Mouse (Mus musculus): ENCODE data around the gene Add2.

The Add2 gene

DNA sequence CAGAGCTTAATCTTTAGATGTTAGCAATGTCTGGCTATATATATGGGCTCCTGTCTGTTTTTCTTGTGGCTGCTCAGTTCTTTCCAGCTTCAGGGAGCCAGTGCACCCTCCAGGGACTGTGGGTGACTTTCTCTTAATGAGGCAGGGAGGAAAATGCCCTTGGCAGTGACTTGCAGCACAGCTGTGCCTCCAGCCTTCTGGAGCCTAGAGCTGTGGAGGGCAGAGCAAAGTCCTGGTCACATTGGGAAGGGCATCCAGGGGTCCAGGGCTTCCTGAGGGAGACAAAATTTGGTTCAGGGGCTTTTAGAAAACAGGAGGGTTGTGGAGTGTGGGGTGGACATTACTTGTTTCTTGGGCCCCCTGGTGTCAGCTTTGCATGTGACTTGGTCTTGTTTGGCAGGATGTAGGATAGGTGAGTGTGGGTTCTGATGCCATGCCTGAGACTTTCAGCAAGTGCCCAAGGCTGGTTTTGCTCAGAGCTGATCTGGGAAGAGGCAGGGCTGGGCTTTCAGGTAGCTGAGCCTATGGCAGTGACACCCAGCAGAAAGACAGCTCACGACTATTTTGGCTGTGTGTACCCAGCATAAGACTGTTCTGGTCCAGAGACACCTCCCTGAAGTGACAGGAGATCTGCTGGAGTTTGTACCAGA, 50.0 kb downstream of the Add2 start:
- no peak for DNase-seq (ENCODE audit: low read depth, low spot score)

DNA sequence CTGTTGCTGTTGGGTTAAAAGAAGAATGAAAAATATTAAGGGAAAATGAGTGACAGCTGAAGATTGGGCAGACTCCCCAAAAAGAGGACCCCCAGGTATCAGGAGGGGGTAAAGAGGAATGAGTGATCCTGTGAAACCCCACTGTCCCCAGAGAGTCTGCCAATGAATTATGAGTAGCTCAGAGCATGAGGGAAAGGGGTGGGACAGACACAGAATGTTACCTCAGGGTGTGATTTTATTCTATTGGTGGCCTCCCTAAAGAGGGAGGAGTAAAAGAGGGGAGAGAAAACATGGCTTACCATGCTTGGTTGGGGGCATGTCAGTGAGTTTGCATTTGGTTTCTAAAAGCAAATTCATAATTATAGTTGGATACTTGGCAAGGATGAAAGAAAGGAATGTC, 50.8 kb downstream of the Add2 start:
- DNase-seq (ENCODE audit: low read depth, low spot score): no peak

DNA sequence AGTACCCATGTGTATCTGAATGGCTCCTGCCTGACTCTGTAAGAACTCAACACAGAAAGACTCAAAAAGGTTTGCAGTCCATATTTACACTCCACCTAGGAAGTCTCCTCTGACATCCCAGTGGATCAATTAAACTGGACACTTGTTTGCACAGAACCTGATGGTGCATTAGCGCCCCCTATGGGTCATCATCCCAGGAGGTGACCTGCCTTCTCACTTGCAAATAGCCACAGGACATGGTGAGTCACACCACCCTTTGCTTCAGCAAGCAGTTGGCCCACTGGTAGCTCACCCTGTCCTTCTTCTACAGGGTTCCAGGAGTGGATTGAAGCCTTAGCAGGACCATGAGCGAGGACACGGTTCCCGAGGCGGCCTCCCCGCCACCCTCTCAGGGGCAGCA, 57.0 kb downstream of the Add2 start:
- DNase-seq (ENCODE audit: low read depth, low spot score): peak; percentile 13

DNA sequence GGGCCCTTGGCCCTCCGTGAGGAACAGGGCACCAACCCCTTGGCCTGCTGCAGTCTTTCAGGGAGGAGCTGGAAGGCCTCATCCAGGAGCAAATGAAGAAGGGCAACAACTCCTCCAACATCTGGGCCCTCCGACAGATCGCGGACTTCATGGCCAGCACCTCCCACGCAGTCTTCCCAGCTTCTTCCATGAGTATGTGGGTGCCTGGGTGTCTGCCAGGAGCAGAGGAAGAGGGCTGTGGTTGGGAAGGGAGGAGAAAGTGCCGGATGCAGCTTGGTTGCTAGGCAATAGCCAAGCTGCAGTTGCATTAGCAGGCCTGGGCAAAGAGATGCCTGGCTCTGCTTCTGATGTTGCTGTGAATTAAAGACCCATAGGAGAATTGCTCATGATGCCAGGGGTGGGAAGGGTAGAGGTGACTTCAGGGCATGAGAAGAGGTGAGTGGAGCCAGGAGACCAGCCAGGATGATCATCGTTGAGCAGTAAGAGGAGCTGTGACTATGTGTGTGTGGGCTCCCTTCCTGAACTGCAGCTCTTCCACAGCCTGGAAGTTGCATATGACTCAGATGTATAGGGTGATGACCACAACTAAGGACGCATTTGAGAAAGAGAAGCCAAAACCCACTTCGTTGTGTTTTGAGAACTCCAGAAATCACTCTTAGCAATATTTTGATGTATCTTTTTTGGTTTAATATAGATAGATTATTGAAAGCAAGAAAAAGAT, 58.5 kb downstream of the Add2 start:
- DNase-seq (ENCODE audit: low read depth, low spot score): no peak

DNA sequence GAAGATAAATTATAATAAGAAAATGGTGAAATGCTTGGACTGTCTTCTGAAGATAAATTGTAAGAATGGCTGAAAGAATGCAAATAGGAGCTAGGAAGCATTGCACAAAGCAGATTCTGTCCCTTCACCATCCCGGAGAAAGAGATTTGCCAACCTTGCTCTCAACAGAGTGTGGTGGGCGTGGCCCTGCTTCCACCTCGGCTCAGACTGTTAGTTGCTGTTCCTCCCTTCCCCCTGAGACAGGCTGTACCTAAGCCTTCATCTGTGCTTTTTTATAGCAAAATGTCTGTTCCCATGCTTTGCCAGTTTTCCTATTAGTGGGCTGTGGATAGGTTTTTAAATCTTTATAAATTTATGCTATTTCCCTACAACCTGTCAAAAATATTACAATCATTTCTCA, 59.3 kb downstream of the Add2 start:
- no peak for DNase-seq (ENCODE audit: low read depth, low spot score)

DNA sequence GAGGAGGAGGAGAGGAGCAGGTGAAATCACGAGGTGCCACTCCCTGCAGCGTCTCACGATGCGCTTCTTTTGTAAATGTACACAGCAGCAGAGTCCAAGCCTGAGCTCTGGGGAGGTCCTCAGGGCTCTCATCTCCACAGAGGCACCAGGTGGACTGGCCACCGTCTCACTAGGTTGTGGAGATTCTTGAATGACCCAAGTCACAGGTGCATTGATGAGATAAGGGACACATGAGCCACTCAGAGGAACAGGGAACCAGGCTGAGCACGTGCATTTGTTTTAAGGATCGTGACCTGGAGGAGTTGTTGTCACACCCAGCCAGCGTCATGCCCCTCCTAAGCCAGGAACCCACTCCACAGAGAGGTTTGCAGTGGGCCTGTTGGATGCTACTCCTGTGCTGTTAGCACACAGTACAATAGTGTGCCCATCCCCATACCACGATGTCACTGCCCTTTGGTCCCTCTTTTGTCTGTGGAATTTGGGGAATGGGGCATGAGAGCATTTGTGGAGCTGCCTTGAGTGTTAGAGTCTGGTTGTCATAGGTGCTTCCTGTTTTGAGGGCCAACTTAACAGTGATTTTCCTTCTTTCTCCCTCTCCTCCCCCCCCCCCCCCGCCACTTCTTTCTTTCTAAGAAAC, 65.8 kb downstream of the Add2 start:
- no peak for DNase-seq (ENCODE audit: low read depth, low spot score)

DNA sequence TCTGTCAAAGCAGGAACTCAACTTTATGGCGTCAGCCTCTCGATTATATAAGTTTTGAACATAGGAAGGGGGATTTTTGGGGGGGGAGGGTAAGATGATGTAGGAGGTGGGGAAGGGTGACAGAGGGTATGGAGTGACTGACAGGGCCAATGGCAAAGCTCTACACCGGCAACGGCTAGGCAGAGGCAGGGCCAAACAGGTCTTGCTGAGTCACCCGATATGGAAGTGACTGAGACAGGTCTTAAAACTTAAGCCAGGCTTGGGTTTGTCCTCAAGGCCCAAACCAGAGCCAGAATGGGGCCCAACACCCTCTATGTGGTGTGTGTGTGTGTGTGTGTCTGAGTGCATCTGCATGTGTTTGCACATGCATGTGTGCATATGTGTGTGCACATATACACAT, 67.0 kb downstream of the Add2 start:
- no peak for DNase-seq (ENCODE audit: low read depth, low spot score)

DNA sequence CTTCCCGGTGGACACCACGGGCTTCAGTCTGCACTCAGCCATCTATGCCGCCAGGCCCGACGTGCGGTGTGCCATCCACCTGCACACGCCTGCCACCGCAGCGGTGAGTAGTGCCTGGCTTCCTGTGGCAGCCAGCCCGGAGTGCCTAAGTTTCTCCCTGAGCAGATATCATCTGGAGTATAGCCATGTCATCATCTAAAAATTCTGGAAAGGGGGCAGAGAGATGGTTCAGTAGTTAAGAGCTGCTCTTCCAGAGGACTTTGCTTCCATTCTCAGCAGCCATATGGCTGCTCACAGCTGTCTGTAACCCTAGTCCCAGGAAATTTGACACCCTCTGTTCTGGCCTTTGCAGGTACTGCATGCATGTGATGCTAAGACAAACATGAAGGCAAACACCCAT, 68.3 kb downstream of the Add2 start:
- no peak for DNase-seq (ENCODE audit: low read depth, low spot score)

DNA sequence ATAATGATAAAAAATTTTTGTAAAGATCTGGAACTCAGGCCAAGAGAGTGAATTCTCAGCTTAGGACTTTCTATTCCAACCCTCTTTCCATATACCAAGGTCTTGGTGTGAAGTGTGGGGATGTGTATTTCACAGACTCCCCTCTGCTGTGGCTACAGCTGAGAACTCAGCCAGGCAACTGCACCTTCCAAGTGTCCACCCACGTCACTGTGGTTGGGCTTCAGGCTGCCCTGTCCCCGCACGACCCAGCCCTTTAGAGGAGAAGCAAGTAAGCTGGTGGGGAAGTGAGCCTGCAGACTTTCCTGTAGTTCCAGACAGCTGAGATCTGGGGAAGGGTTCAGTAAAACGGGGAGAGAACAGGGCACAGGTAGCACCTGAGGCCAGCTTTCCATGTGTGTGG, 68.7 kb downstream of the Add2 start:
- no peak for DNase-seq (ENCODE audit: low read depth, low spot score)

DNA sequence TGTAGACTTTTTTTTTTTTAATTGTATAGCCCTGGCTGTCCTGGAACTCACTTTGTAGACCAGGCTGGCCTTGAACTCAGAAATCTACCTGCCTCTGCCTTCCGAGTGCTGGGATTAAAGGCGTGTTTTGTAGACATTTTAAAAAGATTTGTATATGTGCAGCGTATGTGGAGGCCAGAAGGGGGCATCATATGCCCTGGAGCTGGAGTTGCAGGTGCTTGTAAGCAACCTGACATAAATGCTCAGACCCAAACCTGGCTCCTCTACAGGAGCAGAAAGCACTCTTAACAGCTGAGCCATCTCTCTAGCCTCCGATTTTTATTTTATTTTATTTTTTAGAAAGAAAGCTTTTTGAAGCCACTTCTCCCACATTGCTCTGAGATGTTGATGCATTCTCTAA, 70.5 kb downstream of the Add2 start:
- DNase-seq (ENCODE audit: low read depth, low spot score): no peak

DNA sequence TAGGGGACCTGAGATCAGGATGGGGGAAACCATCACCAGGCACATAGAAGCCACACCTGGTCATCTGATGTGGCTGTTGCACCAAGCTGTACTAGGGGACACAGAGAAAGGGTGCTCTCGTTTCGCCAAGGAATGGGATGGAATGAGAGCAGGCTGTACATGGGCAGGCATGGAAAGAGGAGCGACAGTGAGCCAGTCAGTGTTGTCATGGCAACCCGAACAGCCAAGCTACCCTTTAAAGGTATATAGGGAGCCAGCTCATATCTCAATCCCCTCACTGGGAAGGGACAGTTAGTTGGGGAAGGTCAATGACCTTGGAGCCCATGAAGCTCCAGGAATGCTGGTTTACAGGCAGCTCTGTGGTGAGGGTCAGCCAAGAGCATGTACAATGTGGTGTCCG, 73.0 kb downstream of the Add2 start:
- no peak for DNase-seq (ENCODE audit: low read depth, low spot score)

DNA sequence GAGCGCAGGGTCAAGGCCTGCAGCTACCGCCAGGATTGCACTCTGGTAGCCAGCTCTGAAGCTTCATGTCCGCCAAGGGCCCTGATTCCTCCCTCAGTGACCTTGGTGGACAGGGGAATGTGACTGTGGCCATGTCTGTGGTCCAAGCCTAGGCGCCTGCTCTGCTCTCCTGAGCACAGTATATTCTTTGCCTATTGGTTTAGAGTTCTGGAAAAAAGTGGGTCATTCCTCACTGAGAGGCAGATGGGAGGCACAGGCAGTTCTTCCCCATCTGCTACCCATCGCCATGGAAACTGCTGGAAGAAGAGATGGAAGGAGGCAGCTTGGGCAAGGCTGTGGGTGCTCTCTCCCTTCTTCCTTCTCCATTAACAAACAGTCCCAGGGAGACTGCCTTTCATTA, 74.4 kb downstream of the Add2 start:
- DNase-seq (ENCODE audit: low read depth, low spot score): no peak

DNA sequence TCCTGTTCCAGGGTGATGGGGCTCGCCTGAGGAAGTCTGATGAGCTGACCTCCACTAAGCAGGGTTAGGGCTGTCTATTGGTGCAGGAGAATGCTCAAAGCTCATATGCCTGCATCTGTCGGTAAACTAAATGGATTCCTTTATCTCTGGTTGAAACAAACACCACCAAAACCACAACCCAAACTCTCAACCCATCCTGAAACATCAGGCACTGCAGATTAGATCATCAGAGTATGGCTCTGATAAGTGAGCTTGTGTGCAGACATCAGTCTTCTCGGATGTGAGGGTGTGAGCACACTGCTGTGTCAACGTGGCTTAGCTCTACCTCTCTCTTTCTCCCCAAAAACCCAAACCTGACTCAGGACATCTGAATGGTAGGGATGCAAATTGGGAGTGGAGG, 75.1 kb downstream of the Add2 start:
- DNase-seq (ENCODE audit: low read depth, low spot score): no peak

DNA sequence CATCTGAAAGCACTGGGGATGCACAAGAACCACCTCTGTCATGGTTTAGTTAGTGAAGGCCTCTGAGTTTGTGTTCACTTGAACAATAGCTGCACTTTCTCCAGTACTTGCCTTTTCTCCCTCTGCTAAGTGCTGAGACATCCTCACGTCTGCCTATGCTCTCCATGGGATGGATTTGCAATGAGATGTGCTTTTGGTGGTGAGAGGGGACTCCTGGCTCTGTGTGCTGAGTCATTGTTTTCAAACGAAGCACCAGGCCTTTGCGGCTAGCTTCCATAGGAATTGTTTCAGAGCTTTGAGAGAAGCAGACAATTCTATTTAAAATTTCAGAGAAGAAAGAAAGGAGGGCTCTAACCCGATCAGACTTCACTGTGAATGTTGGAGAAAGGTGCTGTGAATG, 76.2 kb downstream of the Add2 start:
- no peak for DNase-seq (ENCODE audit: low read depth, low spot score)

DNA sequence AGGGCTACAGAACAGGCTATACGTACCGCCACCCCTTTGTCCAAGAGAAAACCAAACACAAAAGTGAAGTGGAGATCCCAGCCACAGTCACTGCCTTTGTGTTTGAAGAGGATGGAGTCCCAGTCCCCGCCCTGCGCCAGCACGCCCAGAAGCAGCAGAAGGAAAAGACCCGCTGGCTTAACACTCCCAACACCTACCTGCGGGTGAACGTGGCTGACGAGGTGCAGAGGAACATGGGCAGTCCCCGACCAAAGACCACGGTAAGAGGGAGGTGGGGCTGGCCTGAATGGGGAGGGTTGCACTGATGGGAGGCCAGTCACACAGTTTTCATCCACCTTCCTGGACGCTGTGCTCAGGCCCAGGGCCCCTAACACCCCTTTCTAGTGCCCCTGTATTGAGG, 77.6 kb downstream of the Add2 start:
- DNase-seq (ENCODE audit: low read depth, low spot score): no peak

DNA sequence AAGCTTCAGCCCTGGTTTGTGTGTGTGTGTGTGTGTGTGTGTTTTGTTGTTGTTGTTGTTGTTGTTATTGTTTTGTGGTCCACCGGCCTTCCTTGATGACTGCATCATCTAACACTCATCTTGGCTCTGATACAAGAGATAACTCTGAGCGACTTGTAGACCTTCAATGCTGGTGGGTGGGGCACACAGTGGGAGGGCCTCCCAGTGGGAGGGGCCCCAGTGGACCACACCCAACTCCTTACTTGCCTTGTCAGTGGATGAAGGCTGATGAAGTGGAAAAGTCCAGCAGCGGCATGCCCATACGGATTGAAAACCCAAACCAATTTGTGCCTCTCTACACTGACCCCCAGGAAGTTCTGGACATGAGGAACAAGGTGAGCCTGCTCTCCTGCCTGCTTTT, 78.6 kb downstream of the Add2 start:
- DNase-seq (ENCODE audit: low read depth, low spot score): no peak

DNA sequence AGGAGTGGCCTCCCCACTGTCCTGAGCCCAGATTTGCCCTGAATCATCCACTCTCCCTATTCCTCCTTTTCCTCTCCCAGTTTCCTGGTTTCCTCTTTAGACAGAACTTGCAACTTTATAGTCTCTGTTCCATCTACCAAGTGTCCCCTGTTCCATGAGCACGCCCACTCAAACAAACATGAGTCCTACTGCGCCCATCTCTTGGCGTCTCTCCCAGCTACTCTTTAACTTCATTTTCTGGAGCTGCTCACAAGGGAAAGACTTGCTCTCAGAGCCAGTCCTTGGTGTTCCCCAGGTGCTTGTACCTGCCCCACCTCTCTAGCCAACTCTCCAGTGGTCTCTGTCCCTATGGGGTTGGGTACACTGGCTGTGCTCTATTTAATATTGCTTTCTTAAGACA, 87.4 kb downstream of the Add2 start:
- no peak for DNase-seq (ENCODE audit: low read depth, low spot score)

DNA sequence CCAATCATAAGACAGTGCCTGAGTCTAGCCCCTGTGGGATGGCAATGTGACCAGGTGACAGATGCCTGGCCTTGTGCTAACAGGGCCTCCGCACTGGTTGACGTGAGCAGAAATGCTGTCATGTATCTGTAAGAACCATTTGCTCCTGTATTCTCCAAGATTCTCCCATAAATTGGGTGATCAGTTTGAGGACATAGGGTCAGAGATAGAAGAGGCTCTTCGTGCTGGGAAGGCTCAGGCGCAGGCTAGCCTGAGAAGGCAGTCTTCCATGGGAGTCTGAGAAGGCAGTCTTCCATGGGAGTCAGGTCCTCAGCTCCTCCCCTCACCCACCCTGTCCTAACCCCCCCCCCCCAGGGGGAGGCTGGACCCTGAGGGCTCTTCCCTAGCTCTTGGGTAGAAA, 94.6 kb downstream of the Add2 start:
- DNase-seq (ENCODE audit: low read depth, low spot score): no peak

DNA sequence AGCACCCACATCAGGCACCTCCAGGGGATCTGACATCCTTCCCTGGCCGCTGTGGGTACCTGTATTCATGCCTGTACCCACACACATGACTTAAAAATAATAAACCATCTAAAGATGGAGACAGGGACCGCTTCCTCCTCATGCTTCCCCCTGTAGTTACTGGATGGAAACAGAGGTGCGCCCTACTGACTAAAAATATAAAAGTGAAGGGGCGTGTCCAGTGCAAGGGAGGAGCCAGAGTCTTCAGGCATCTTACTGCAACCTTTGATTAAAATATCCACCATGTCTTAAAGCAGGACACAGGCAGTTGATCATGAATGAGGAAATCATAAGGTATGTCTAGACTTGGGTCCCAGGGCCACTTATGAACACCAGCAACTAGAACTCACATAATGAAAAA, 97.3 kb downstream of the Add2 start:
- DNase-seq (ENCODE audit: low read depth, low spot score): no peak

DNA sequence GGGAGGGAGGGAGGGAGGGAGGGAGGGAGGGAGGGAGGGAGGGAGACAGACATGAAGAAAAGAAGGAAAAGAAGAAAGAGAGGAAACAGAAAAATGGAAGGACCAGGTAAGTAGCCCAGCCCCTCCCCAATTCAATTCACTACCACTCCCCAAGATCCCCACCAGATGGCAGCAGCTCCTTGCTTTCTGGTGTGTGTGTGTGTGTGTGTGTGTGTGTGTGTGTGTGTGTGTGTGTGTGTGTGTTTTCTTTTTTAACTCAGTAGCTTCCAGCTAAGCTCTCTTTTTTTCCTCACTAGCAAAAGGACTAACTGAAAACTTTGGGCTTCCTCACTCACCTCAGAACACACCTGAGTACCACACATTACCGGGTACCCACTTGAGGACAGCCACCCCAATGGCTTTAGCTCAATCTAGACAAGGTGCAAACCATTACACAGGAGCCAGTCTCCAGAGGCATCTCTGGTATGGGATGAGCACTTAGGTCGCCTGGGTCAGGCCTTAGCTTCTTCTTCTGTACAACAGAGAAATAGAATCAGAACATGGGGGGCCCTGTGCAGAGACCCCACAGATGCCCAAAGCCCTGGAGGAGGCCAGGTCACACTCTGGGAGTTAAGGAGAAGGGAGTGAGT, 98.6 kb downstream of the Add2 start:
- peak; percentile 66 for DNase-seq (ENCODE audit: low read depth, low spot score)

DNA sequence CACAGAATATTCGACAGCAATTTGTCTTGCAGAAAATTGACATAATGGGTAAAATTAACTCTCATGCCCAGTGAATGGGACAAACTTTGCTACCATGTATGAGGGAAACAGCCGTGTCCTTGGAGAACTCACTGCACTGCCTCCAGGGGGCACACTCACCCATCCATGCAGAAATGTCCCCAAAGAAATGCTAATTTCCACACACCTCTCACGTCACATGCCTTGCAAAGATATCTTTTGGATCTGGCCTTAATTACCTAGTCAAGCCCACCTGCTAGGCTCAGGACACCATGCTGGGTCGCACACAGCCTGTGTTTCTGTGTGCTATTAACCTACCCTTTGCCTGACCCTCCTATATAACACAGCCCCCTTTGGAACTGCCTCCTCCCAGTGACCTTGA, 100.0 kb downstream of the Add2 start:
- peak; percentile 19 for DNase-seq (ENCODE audit: low read depth, low spot score)

DNA sequence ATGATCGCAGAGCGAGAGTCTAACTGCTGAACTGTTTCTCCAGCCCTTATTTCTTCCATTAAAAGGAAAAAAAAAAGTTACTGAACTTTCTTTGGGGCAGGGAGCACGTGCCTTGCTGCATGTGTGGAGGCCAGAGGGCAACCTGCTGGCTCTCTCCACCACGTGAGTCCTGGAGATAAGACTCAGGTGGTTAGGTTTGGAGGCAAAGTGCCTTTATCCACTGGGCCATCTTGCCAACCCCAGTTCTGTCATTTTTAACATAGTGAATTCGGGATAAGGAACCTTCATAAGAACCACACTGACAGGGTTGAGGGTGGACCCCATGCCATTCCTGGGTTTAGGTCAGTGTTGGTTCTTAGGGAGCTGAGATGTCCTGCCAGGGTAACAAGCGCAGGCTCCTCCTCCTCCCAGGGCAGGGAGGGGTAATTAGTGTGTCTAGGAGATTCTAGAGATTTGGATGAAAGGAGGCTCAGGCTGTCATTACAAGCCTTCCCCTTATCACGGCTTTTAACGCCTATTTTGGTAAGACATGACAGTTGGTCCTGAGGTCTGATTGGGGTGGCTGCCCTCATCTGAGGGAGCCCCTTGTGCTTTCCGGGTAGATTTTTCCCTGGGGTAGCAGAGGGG, 101.5 kb downstream of the Add2 start:
- DNase-seq (ENCODE audit: low read depth, low spot score): no peak
